Mouse (Mus musculus) small intestine, adult 2 months (tissue): ENCODE results near the gene Tepsin. TPM values are rescaled to one million over a fixed set of nuclear protein-coding genes. Genes with fewer than 3 reads are reported as not detected.
A peak's percentile ranks its signal among the peaks of the same experiment; 100 is the strongest.

Experiments
- H3K27ac ChIP-seq: fragments of 200-500 bp; 2 replicates; pipeline ENCODE4 v1.5.1; 2012; ENCODE audit warnings: low read depth, low read length, control low read depth, inconsistent platforms; ENCODE audit not compliant: insufficient read depth
- H3K27me3 ChIP-seq: fragments of 200-500 bp; 2 replicates; pipeline ENCODE4 v1.6.1; 2012; ENCODE audit warnings: mild to moderate bottlenecking, moderate library complexity, low read length, inconsistent platforms; ENCODE audit not compliant: control insufficient read depth, insufficient read depth
- H3K36me3 ChIP-seq: fragments of 200-500 bp; 2 replicates; pipeline ENCODE4 v1.6.1; 2012; ENCODE audit warnings: mild to moderate bottlenecking, low read length, control low read depth, inconsistent platforms; ENCODE audit not compliant: control insufficient read depth, insufficient read depth
- H3K4me1 ChIP-seq: fragments of 200-500 bp; 2 replicates; pipeline ENCODE4 v1.6.1; 2012; ENCODE audit warnings: low read length, inconsistent platforms, mixed read lengths; ENCODE audit not compliant: control insufficient read depth, insufficient read depth, insufficient read length
- H3K4me3 ChIP-seq: fragments of 200-500 bp; 2 replicates; pipeline ENCODE4 v1.5.1; 2012; ENCODE audit warnings: low read depth, mild to moderate bottlenecking, control low read depth, inconsistent platforms, low read length, moderate library complexity
- CTCF ChIP-seq: fragments of 200-500 bp; IDR thresholded peaks from 2 replicates; pipeline ENCODE4 v1.5.1; 2012; ENCODE audit warnings: low read depth, mild to moderate bottlenecking, control low read depth, inconsistent platforms, low read length, moderate library complexity, mixed read lengths; ENCODE audit not compliant: insufficient replicate concordance, insufficient read length; ENCODE audit errors: extremely low read depth
- POLR2A ChIP-seq: fragments of 200-500 bp; IDR thresholded peaks from 2 replicates; pipeline ENCODE4 v1.6.1; 2012; ENCODE audit warnings: low read depth, mild to moderate bottlenecking, control low read depth, inconsistent platforms, low read length, moderate library complexity
- WGBS: fragments of 180-500 bp; shearing (Covaris S2); methylation state at CpG from one replicate; pipeline ENCODE4 v1.1.7; 2018; 5-methylcytosine and 5-hydroxymethylcytosine counted together
- polyA plus RNA-seq: library from polyadenylated mRNA; depleted of rRNA; stranded (reverse); fragments of >200 nt; gene quantifications from 2 replicates; pipeline ENCODE4 v1.2.3, GENCODE M21; 2012

The Tepsin gene
- polyA plus RNA-seq, 1 experiment = 79.3 TPM

DNA sequence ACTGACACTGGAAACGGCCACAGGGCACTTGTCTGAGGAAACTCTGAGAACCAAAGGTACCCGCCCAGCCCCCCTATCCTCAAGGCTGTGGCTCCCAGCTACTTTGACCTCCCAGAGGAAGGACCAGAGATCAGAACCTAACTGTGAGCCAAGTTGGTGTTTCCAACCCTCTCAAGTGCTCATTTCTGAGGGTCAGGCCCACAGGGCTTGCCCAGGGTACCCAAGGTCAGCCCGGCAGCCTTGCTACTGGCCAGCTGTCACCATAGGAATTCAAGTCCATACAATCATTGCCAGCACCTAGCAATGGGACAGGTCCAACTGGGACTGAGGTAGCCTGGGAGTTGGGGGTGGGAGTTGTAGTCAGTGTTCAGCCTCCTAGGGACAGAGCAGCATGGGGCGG, 7.9 kb downstream of the Tepsin start:
- 92% methylated on average over 4 of the region's 4 CpGs for WGBS
- H3K27ac ChIP-seq = no peak overlapping the region
- 0 out of 2 replicates have a peak, but pooled peaks cover 6% of the 10 kb centered on the region for H3K4me1 ChIP-seq
- no peaks in the 10 kb centered on the region for H3K27me3 ChIP-seq
- peaks cover 50% of the 10 kb centered on the region for H3K36me3 ChIP-seq
- no peak overlapping the region for H3K4me3 ChIP-seq
- TF ChIP-seq CTCF = no peak

- WGBS = under 1% methylated on average over 42 of the region's 42 CpGs
- H3K27ac ChIP-seq = no peak within 1 kb of the TSS
These were observed 11.8 kb downstream of the Tepsin start, which contains the start of gene Cep131 for GRCm38 (mm10) chr11:120086702-120087152. TSS of gene Cep131 (minus strand) at chr11:120086827.

DNA sequence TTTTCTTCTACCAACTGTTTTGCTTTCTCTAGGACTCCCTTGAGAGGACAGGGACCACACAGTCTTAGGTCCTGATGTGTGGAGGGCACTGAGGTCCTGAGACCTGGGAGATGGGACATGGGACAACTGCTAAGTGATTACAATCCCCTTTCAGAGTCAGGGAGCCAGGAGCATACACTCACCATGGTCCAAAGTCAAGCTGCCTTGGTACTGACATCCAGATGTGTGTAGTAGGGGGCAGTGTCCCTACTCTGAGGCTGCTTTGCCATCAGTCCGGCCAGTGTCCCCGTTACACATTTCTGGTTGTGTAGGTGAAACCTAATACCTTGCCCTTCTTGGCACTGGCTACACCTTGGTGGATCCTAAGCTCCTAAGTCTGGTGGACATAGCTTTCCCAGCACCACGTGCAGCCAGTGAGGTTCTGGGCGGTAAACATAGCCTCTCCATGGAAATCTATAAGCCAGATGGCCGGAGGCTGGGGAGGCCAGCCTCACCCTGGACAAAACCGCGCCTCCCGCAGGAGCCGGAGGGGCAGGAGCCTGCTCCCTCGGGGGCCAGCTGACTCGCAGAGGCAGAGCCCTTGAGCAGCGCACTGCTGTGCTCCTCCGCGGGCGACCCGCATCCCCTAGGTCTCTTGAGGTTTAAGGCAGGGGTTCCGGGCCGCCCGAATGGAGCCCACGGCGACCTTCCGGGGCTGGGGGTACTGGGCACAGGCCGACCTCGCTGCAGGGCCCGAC, 12.5 kb downstream of the Tepsin start:
- peak overlapping the region; percentile 80 for H3K4me3 ChIP-seq
- under 1% methylated on average over 25 of the region's 25 CpGs for WGBS
- H3K27me3 ChIP-seq = no peaks in the 10 kb centered on the region
- H3K36me3 ChIP-seq = peaks cover 7% of the 10 kb centered on the region; the same call in 1 of the 2 replicates
- H3K27ac ChIP-seq = no peak overlapping the region
- TF ChIP-seq CTCF (no peak), POLR2A (no peak)
- 0 out of 2 replicates have a peak, but pooled peaks cover 6% of the 10 kb centered on the region for H3K4me1 ChIP-seq

More at GRCm38 (mm10) chr11:120086702-120087152, 11.8 kb downstream of the Tepsin start, which contains the start of gene Cep131:
- H3K27me3 ChIP-seq = no peaks in the 10 kb centered on the region
- no peak for TF ChIP-seq CTCF
- TF ChIP-seq POLR2A = no peak
- H3K4me1 ChIP-seq = 0 out of 2 replicates have a peak, but pooled peaks cover 6% of the 10 kb centered on the region
- peak within 1 kb of the TSS; percentile 80 for H3K4me3 ChIP-seq
- peaks cover 13% of the 10 kb centered on the region for H3K36me3 ChIP-seq

- Histone ChIP-seq H3K4me1 (no peaks in the 10 kb centered on the region), H3K27me3 (no peaks in the 10 kb centered on the region), H3K27ac (no peak overlapping the region), H3K36me3 (peaks cover 2% of the 10 kb centered on the region; the same call in 1 of the 2 replicates), H3K4me3 (no peak overlapping the region)
- no peak for TF ChIP-seq CTCF
- TF ChIP-seq POLR2A = no peak
- WGBS = 91% methylated on average over 6 of the region's 6 CpGs
These were observed 18.2 kb downstream of the Tepsin start for GRCm38 (mm10) chr11:120080282-120080681.

DNA sequence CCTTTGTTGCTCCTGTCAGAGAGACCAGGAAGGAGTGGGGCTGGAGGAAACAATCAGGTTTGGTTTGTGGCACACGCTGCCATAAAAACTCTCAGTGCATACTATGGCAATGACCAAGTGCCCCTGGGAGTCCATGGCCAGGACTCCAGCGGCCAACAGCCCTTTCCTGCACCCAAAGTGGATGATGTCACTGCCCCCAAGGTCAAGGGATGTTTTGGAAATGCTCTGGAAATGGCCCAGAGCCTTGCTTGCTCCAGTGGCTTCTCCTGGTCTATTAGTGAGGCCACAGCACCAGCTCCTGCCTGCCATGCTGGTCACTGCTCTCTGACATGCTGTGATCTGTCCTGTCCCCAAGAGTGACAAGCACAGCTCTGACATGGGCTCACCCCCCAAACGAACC, 22.3 kb downstream of the Tepsin start:
- H3K27me3 ChIP-seq = no peaks in the 10 kb centered on the region
- no peak overlapping the region for H3K27ac ChIP-seq
- H3K4me1 ChIP-seq = no peaks in the 10 kb centered on the region
- no peak for TF ChIP-seq POLR2A
- no peak for TF ChIP-seq CTCF
- WGBS = 66% methylated on average over 3 of the region's 3 CpGs
- H3K36me3 ChIP-seq = no peaks in the 10 kb centered on the region; the same call in 1 of the 2 replicates
- H3K4me3 ChIP-seq = no peak overlapping the region

DNA sequence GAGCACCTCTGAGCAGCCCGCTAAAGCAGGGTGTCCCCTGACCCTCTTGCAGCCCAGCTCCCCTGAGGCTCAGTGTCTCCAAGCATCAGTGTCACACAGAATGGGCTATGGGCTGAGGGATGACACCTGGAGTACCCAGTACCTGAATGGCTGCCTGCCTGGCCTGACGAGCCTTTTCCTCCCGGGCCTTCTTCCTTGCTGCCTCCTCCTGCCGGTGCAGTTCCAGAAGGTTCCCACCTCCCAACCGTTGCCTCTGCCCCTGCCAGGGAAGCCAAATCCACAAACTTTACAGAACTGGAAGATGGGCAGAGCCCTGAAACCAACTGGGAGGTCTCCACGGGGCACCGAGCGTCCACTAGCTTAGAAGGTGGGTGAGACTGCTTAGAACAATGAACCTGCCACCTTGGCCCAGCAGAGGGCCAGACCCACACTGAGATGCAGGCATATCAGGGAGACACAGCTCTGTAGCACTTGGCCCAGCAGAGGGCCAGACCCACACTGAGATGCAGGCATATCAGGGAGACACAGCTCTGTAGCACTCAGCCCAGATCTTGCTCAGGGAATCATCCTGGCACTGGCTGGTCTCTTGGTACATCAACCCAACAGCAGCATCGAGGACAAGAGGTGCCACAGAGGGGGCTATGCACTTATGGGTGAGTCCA, 25.4 kb downstream of the Tepsin start:
- Histone ChIP-seq H3K27ac (no peak overlapping the region), H3K4me3 (no peak overlapping the region), H3K27me3 (no peaks in the 10 kb centered on the region), H3K36me3 (no peaks in the 10 kb centered on the region; the same call in 1 of the 2 replicates), H3K4me1 (no peaks in the 10 kb centered on the region)
- 91% methylated on average over 9 of the region's 9 CpGs for WGBS
- TF ChIP-seq CTCF = no peak
- TF ChIP-seq POLR2A = no peak

- TF ChIP-seq CTCF = no peak
- no peak for TF ChIP-seq POLR2A
- WGBS = 95% methylated on average over 7 of the region's 7 CpGs
- no peaks in the 10 kb centered on the region; the same call in 1 of the 2 replicates for H3K36me3 ChIP-seq
- no peak overlapping the region for H3K27ac ChIP-seq
- no peaks in the 10 kb centered on the region for H3K4me1 ChIP-seq
- no peaks in the 10 kb centered on the region for H3K27me3 ChIP-seq
- no peak overlapping the region for H3K4me3 ChIP-seq
These were observed 26.7 kb downstream of the Tepsin start for GRCm38 (mm10) chr11:120071731-120072320.
